Mouse (Mus musculus) lung, embryonic 16.5 days (tissue): ENCODE measurements around the gene Nav2. TPM values are rescaled to one million over a fixed set of nuclear protein-coding genes. Genes with fewer than 3 reads are reported as not detected.

ENCODE experiments used
- ATAC-seq: fragments of 200-750 bp; cut with Nextera tagmentation; 2 replicates; pipeline ENCODE4 v1.8.0; 2017; ENCODE audit warnings: low read depth, mild to moderate bottlenecking, moderate library complexity
- H3K27ac ChIP-seq: fragments of 300-500 bp; sonication (generic); 2 replicates; pipeline ENCODE4 v1.5.1; 2014; ENCODE audit warnings: mild to moderate bottlenecking, control low read depth, low read length
- H3K27me3 ChIP-seq: fragments of 300-500 bp; sonication (generic); 2 replicates; pipeline ENCODE4 v1.6.1; 2014; ENCODE audit warnings: low read depth, low read length, mixed read lengths; ENCODE audit not compliant: control insufficient read depth, insufficient read depth
- H3K36me3 ChIP-seq: fragments of 300-500 bp; sonication (generic); 2 replicates; pipeline ENCODE4 v1.6.1; 2014; ENCODE audit warnings: low read length; ENCODE audit not compliant: control insufficient read depth, insufficient read depth
- H3K4me1 ChIP-seq: fragments of 300-500 bp; sonication (generic); replicated peaks from 2 replicates; pipeline ENCODE4 v1.6.1; 2014; ENCODE audit warnings: low read length, mixed read lengths; ENCODE audit not compliant: control insufficient read depth, insufficient read depth
- H3K4me2 ChIP-seq: fragments of 300-500 bp; sonication (generic); 2 replicates; pipeline ENCODE4 v1.6.1; 2014; ENCODE audit warnings: low read depth, low read length, control low read depth
- H3K4me3 ChIP-seq: fragments of 300-500 bp; sonication (generic); 2 replicates; pipeline ENCODE4 v1.5.1; 2014; ENCODE audit warnings: mild to moderate bottlenecking, low read length, control low read depth
- H3K9ac ChIP-seq: fragments of 300-500 bp; sonication (generic); 2 replicates; pipeline ENCODE4 v1.6.1; 2014; ENCODE audit warnings: low read length, control low read depth
- H3K9me3 ChIP-seq: fragments of 300-500 bp; sonication (generic); 2 replicates; pipeline ENCODE4 v1.6.1; 2016; ENCODE audit warnings: low read length; ENCODE audit not compliant: control insufficient read depth
- WGBS: fragments of 180-500 bp; shearing (Covaris S2); extraction: QIAGEN DNeasy Blood & Tissue Kit; methylation state at CpG from one replicate; pipeline ENCODE4 v1.1.7; 2014; 5-methylcytosine and 5-hydroxymethylcytosine counted together
- polyA plus RNA-seq: library from polyadenylated mRNA; unstranded; fragments of >200 nt; fragmentation: Nextera tagmentation; extraction: Ambion mirVana; gene quantifications from 2 replicates; pipeline ENCODE4 v1.2.1, GENCODE M21; 2015

Nav2 gene
- polyA plus RNA-seq, 1 experiment from 2014 or later = 27.3 TPM

DNA sequence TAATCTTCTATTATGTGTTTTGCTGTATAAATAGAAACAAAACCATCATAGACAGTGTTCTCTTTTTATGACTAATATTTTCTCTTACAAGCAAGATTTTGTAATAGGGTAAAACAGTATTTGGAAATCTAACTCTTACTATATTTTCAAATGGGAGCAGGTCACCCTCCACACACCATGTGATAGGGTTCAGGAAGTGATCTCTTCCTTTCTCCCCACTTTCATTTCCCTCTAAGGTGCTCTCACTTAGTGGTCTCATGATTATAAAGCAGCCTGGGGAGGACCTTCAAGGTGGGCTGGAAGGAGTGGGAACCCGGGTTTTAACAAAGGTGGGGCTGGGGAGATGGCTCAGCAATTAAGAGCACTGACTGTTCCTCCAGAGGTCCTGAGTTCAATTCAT, 487.7 kb downstream of the Nav2 start:
- WGBS = 86% methylated on average over 1 of the region's 1 CpGs
- H3K27me3 ChIP-seq = no peaks in the 10 kb centered on the region
- H3K4me2 ChIP-seq = no peak overlapping the region
- H3K36me3 ChIP-seq = no peaks in the 10 kb centered on the region
- no peak overlapping the region for H3K27ac ChIP-seq
- H3K4me3 ChIP-seq = no peak overlapping the region
- ATAC-seq = no peak
- H3K9ac ChIP-seq = no peak overlapping the region
- H3K4me1 ChIP-seq = peaks cover 11% of the 10 kb centered on the region
- no peaks in the 10 kb centered on the region for H3K9me3 ChIP-seq

GRCm38 (mm10) chr7:49397441-49398003, 489.0 kb downstream of the Nav2 start:
- Histone ChIP-seq H3K9ac (no peak overlapping the region), H3K27me3 (no peaks in the 10 kb centered on the region), H3K4me1 (peaks cover 10% of the 10 kb centered on the region), H3K36me3 (no peaks in the 10 kb centered on the region), H3K27ac (no peak overlapping the region), H3K9me3 (no peaks in the 10 kb centered on the region), H3K4me3 (no peak overlapping the region), H3K4me2 (no peak overlapping the region)
- 65% methylated on average over 17 of the region's 17 CpGs for WGBS
- no peak for ATAC-seq

GRCm38 (mm10) chr7:49398020-49398516, 489.6 kb downstream of the Nav2 start:
- no peak overlapping the region for H3K4me2 ChIP-seq
- H3K4me3 ChIP-seq = no peak overlapping the region
- WGBS = 73% methylated on average over 7 of the region's 7 CpGs
- H3K36me3 ChIP-seq = no peaks in the 10 kb centered on the region
- H3K4me1 ChIP-seq = peaks cover 4% of the 10 kb centered on the region
- no peak for ATAC-seq
- no peak overlapping the region for H3K9ac ChIP-seq
- no peak overlapping the region for H3K27ac ChIP-seq
- no peaks in the 10 kb centered on the region for H3K9me3 ChIP-seq
- H3K27me3 ChIP-seq = no peaks in the 10 kb centered on the region

DNA sequence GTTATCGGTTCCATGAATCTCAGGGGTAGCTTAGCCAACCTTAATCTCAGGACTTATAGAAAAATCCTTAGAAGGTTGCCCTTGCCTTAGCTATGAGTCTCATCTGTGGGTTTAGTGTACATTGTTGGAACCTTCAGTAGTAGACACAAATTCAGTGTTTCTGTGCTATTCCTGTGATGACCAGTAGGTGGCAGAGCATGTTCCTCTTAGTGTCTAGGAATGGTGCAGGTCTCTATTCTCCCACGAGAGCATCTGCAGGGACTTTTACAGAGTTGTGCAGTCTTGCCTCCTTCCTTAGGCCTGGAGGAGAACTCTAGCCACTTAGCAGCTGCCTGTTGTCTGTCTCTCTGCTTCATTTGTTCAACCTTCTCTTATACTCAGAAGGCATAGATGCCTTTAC, 490.8 kb downstream of the Nav2 start:
- Histone ChIP-seq H3K4me1 (peaks cover 3% of the 10 kb centered on the region; the same call in 1 of the 2 replicates), H3K27me3 (no peaks in the 10 kb centered on the region), H3K4me2 (no peak overlapping the region), H3K27ac (no peak overlapping the region), H3K9ac (no peak overlapping the region), H3K9me3 (no peaks in the 10 kb centered on the region), H3K4me3 (no peak overlapping the region), H3K36me3 (no peaks in the 10 kb centered on the region)
- ATAC-seq = no peak
- 30% methylated on average over 2 of the region's 2 CpGs for WGBS

DNA sequence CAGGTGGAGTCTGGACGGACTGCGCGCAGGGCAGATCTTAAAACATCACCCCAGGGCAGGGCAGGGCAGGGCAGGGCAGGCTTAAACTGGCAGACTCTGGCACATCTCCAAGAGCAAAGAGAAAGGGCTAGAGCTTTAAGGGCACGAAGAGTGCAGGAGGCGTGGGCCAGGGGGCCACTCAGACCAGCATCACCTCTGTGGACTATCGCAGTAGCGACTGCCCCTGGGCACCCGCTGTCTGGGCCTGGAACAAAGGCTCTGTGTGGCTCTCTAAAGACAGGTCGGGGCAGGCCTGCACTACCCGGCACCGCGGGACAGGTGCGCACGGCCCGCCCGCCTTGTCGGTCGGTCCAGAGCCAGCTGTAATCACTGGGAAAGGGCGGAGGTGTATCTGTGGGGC, 491.9 kb downstream of the Nav2 start:
- Histone ChIP-seq H3K4me1 (peaks cover 3% of the 10 kb centered on the region; the same call in 1 of the 2 replicates), H3K9me3 (no peaks in the 10 kb centered on the region), H3K9ac (no peak overlapping the region), H3K27ac (no peak overlapping the region), H3K4me2 (no peak overlapping the region), H3K4me3 (no peak overlapping the region), H3K36me3 (no peaks in the 10 kb centered on the region), H3K27me3 (no peaks in the 10 kb centered on the region)
- WGBS = 65% methylated on average over 19 of the region's 19 CpGs
- peak; percentile 60 for ATAC-seq

GRCm38 (mm10) chr7:49402526-49402925, 494.0 kb downstream of the Nav2 start:
- no peak overlapping the region for H3K27ac ChIP-seq
- WGBS = 84% methylated on average over 5 of the region's 5 CpGs

DNA sequence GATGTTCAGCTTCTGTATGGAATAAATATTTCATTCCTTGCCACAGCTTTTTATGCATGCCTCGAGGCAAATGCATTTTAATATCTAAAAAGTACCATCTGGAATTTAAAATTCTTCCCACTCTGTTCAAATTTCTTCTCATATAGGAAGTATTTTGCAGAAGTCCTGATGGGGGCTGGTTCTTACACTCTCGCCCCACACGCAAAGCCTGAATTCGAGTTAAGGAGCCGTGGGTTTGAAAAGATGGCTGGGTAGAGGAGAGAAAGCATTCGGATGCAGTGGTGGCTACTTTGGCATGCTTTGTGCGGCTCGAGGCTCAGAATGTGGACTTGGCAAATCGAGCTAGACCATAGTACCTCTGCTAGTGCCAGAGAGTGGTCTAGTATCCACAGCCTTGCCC, 499.2 kb downstream of the Nav2 start:
- no peaks in the 10 kb centered on the region for H3K36me3 ChIP-seq
- no peak overlapping the region for H3K4me3 ChIP-seq
- no peak overlapping the region for H3K4me2 ChIP-seq
- WGBS = 89% methylated on average over 9 of the region's 9 CpGs
- no peak overlapping the region for H3K9ac ChIP-seq
- H3K9me3 ChIP-seq = no peaks in the 10 kb centered on the region
- no peaks in the 10 kb centered on the region for H3K27me3 ChIP-seq
- no peak for ATAC-seq
- H3K27ac ChIP-seq = no peak overlapping the region
- no peaks in the 10 kb centered on the region for H3K4me1 ChIP-seq

More at GRCm38 (mm10) chr7:49402526-49402925, 494.0 kb downstream of the Nav2 start:
- Histone ChIP-seq H3K36me3 (no peaks in the 10 kb centered on the region), H3K9me3 (no peaks in the 10 kb centered on the region), H3K9ac (no peak overlapping the region), H3K4me1 (peaks cover 3% of the 10 kb centered on the region; the same call in 1 of the 2 replicates), H3K4me2 (no peak overlapping the region), H3K4me3 (no peak overlapping the region), H3K27me3 (no peaks in the 10 kb centered on the region)
- no peak for ATAC-seq

DNA sequence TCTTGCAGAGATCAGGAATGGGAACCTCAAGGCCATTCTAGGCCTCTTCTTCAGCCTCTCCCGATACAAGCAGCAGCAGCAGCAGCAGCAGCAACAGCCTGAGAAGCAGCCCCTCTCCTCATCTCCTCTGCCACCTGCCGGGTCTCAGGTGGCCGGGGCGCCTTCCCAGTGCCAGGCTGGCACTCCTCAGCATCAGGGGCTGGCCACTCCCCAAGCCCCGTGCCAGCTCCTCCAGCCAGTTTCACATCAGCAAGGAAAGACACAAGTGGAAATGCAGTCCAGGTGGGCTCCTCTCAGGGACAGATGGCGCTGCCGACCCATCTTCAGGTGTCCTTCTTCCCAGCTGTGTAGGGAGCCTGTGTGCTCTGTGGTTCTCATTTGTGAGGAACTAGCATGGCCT, 500.1 kb downstream of the Nav2 start:
- H3K27me3 ChIP-seq = no peaks in the 10 kb centered on the region
- no peaks in the 10 kb centered on the region for H3K4me1 ChIP-seq
- H3K27ac ChIP-seq = no peak overlapping the region
- no peaks in the 10 kb centered on the region for H3K36me3 ChIP-seq
- no peaks in the 10 kb centered on the region for H3K9me3 ChIP-seq
- no peak overlapping the region for H3K9ac ChIP-seq
- no peak for ATAC-seq
- 94% methylated on average over 7 of the region's 7 CpGs for WGBS
- no peak overlapping the region for H3K4me3 ChIP-seq
- no peak overlapping the region for H3K4me2 ChIP-seq

- Histone ChIP-seq H3K4me2 (no peak overlapping the region), H3K27ac (no peak overlapping the region), H3K9me3 (no peaks in the 10 kb centered on the region), H3K27me3 (no peaks in the 10 kb centered on the region), H3K4me1 (no peaks in the 10 kb centered on the region), H3K4me3 (no peak overlapping the region), H3K36me3 (no peaks in the 10 kb centered on the region), H3K9ac (no peak overlapping the region)
- no peak for ATAC-seq
- WGBS = 87% methylated on average over 3 of the region's 3 CpGs
These were observed 500.7 kb downstream of the Nav2 start for GRCm38 (mm10) chr7:49409265-49409664.

DNA sequence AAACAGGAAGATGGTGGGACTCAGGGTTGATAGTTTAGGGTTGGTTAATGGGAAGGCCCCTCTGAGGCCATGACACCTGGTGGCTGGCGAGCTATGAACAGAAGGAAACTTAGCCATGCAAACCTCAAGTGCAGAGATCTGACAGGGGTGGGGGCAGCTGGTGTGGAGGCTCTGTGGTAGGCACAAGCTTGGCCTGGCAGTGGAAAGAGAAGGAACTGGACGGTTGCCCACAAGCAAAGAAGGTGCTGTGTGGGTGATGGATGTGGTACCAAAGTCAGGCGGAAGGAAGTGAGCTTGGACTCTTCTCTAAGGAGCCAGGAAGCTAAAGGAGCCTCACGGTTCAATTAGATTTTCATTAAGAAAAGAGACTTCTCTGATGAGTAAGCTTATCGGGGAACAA, 501.7 kb downstream of the Nav2 start:
- ATAC-seq = no peak
- 77% methylated on average over 5 of the region's 5 CpGs for WGBS

More for the DNA sequence above, 501.7 kb downstream of the Nav2 start:
- no peaks in the 10 kb centered on the region for H3K4me1 ChIP-seq
- no peaks in the 10 kb centered on the region for H3K9me3 ChIP-seq
- no peak overlapping the region for H3K4me3 ChIP-seq
- H3K9ac ChIP-seq = no peak overlapping the region
- H3K27ac ChIP-seq = no peak overlapping the region
- no peaks in the 10 kb centered on the region for H3K36me3 ChIP-seq
- no peaks in the 10 kb centered on the region for H3K27me3 ChIP-seq
- H3K4me2 ChIP-seq = no peak overlapping the region
